Mouse (Mus musculus) spleen, postnatal 36 days (tissue): Measurements from ENCODE around the gene Clic5.

ENCODE experiments used
- DNase-seq, 2 experiments: peaks; one replicate each; pipeline ENCODE4 v3.0.0; 2022; ENCODE audit warnings: low spot score in 2 of 2, mixed read lengths in 1 of 2

The Clic5 gene

DNA sequence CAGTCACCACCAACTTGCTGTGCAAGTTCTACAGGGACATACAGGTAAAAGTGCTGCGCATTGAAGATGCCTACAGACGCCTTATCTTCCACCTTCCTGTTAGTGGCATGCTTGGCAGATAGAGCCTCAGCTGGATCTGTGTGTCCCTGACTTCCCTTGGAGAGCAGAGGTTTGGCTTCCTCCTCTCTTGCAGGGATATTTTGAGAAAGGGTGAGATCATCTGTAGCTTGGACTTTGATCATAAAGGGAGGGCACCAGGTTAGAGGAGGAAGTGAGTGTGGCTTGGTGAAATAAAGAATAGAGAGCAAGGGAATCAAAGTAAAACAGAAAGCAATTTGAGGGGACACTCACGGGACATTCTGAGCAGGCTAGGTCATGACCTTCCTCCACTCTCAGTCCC is 4.6 kb downstream of the Clic5 start:
- no peak for DNase-seq

GRCm38 (mm10) chr17:44199158-44199557 is 10.8 kb downstream of the Clic5 start:
- no peak for DNase-seq

GRCm38 (mm10) chr17:44202952-44203351 is 14.6 kb downstream of the Clic5 start:
- DNase-seq, result no peak

DNA sequence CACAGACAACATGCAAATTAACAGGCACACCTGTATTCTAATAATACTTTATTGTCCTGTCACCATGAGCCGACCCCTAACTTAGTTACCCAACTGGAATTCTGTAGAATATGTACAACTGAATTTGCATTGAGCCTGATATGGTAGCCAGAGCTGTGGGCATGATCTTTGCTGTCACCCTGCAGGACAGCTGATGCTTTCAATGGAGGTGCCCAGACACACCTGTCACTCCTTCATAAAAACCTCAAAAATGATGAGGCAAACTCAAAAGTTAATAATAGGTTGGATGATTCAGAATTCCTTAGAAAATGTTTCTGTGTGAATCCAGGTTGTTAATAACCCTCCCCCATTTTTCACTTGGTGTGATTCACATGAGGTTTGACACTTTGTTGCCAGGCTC is 16.4 kb downstream of the Clic5 start:
- no peak for DNase-seq

DNA sequence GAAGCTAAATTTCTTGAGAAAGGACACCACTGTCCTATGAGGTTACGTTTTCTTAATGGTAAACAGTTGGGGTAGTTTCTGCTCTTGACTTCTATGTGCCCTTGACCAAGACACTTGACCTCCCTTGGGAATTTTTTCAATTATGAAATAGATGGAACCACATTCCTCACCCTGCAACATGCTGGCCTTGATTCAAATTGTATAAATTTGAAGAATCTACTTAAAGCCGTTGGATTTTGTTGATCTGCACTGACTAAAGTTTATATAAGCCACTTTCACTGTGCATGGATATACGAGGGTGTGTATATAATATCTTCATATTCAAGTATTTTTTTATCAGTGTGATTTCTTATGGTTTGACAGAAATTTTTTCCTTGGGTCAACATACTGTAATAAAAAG is 17.2 kb downstream of the Clic5 start:
- no peak for DNase-seq

DNA sequence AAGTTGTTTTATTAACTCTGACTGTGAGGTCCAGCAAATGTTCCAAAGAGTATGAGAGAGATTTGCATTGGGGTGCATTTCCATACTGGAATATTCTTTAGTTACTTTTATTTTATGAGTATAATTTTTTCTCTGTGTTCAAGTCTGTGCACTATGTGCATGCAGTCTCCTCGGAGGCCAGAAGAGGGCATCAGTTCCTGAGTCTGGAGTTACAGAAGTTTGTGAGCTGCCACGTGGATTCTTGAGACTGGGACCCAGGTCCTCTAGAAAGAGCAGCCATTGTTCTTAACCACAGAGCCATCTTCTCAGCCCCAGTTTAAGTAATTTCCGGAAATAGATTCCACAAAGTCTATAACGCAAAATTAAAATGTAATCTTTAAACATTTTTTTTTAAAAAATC is 20.5 kb downstream of the Clic5 start:
- DNase-seq, result no peak

- no peak for DNase-seq
Measured at GRCm38 (mm10) chr17:44212960-44213619, 24.7 kb downstream of the Clic5 start.

GRCm38 (mm10) chr17:44215196-44215799 is 26.9 kb downstream of the Clic5 start:
- no peak for DNase-seq

- no peak for DNase-seq
Measured at GRCm38 (mm10) chr17:44217185-44217584, 28.8 kb downstream of the Clic5 start.

GRCm38 (mm10) chr17:44219943-44220342 is 31.6 kb downstream of the Clic5 start:
- DNase-seq, result no peak

DNA sequence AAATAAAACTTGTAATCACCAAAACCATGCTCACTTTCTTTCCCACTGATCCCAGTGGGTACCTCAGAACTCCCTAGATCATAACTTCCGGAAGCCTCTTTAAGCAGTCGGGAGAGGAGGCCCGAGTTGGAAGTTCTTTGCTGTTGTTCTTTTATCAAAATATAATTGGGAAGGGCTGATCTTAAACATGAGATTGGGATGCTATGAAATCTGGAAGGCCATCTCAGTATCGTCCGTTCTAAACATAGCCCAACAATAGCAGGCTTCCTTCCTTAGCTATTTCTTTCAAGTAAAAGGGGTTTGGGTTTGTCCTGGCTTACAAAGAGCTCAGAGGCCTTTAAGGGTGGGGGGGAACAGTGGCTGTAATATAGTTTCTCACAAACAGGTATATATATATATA is 40.0 kb downstream of the Clic5 start:
- no peak for DNase-seq

GRCm38 (mm10) chr17:44230083-44230482 is 41.7 kb downstream of the Clic5 start:
- DNase-seq, result no peak

GRCm38 (mm10) chr17:44239030-44239721 is 50.8 kb downstream of the Clic5 start:
- DNase-seq, result peak; percentile 8 to 25

- DNase-seq, result no peak
Measured at GRCm38 (mm10) chr17:44240742-44241141, 52.4 kb downstream of the Clic5 start.

DNA sequence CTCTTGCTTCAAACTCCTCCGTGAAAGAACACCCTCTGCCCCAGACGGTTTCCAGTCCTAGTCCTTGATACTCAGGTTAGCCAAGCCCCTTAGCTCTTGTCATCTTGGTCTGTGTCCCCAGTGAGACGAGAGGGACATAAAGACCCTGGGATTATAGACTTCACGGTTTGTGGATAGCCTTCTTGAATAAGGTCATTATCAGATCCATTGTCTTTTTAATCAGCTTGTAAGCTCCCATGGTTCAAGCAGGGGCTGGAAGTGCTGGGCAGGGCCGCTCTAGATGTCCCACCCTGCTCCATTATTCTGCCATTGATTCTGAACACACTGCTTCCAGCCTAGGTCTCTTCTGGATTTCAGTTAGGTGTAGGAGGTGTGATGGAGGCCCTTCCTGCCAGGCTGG is 55.7 kb downstream of the Clic5 start:
- no peak for DNase-seq

DNA sequence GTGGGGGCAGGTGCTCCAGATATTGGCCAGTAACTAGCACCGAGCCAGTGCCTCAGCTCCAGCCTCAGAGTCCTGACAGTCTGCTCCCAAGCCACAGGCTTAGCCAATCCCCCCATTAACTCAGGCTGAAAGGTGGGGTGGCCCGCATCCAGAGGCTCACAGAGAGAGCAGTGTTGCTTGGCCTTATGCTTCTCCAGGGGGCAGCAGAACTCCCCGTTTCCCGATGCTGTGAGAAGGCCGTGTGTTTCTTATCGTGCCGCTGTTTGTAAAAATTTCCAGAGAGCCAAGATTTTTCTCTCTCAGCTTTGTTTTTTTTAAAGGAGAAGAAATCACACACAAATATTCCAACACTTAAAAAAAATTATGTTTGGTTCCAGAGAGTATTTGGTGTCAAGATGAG is 56.2 kb downstream of the Clic5 start:
- no peak for DNase-seq

DNA sequence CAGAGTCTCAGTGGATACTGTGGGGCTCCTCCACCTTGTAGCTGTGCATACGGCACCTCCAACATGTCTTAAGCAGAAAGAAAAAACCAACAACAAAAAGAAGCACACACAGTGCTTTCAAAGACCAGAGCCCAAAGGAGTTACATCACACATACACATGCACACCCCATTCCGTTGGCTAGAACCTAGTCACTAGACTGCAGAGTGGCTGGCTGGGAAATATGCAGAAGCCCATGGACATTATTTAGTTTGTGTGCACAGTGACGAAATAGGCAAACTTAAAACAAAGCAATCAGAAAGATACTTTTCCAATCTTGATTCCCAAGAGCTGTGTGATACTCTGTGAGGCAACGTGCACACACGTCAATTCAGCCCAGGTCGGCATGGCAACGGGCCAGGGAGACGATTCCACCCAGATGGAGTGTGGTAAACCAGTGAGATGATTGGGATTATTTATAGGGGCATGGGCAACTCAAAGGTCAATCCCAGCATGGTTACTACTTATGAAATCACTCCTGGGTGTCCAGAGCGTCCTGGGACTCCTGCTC is 57.8 kb downstream of the Clic5 start:
- no peak for DNase-seq

DNA sequence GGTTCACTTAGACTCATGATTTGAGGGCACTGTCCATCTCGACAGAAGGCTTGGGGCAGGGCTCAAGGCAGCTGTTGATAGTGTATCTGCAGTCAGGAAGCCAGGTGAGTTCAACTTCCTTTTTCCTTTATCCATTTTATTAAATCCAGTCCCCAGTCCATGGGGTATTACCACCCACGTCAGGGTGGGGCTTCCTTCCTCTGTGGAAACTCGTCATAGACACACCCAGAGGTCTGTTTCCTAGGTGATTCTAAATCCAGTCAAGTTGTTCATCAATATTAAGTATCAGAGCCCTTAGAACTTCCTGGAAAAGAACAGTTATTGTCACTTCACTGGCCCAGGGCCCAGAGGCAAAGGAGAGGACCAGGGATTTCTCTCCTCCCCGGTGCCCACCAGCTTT is 61.2 kb downstream of the Clic5 start:
- no peak for DNase-seq

DNA sequence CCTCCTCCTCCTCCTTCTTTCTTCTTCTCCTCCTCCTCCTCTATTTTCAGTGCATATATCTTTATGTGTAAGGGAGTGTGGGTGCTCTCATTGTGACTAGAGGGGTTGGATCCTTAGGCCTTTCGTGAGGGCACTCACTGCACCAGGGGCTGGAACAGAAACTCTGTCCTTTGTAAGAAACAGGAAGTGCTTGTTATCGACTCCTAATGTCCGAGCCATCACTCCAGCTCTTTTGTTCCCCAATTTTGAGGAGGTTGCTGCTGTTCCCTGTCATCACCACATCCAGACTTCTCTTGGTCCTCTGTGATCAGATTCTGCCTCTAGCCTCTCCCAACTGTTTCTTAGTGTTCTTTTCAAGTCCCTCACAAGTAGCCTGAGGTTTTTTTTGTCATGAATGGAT is 64.3 kb downstream of the Clic5 start:
- DNase-seq, result no peak

GRCm38 (mm10) chr17:44254698-44255097 is 66.3 kb downstream of the Clic5 start:
- DNase-seq, result no peak

DNA sequence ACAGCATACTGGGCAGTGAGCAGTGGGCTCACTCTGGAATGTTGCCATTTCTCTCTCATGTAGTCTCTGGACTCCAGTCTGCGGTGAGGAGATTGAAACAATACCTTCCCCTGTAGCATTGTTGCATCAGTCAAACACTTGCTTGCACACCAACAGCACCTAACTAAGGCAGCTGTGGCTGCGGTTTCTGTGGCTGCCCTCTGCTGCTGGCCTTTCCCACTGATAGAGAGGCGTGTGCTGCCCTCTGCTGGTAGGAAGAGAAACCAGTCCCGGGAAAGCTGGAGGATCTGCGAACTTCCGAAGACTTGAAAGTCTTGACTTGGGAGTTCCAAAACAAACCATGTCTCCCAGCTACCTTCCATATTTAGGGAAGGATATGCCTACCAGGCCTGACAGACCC is 68.2 kb downstream of the Clic5 start:
- peak; percentile 57 to 68 for DNase-seq

DNA sequence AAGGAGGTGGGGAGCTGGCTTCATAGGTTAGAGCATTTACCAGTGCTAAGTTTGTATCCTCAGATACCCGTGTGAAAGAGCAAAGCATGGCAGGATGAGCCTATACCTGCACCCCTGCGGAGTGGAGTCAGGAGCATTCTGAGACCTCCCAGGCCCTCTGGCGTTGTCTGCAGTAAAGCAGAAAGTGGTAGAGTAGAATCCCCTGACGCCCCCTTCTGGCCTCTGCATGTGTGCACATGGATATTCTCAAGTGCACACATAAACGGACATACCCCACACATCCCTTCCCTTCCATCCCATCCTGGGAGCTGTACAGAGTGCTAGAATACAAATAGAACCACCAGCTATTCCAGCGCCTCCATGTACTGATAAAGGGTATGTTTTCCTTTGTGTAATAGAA is 70.9 kb downstream of the Clic5 start:
- DNase-seq, result no peak
